Mouse (Mus musculus) lung, postnatal 4 days (tissue): Measurements from ENCODE around the gene Ptgr2.
"Not testable (repeated sequence)": the region's sequence is repeated elsewhere in the genome, so short reads cannot be mapped to it uniquely, and the experiment has no call there.

Experiments
- DNase-seq, 2 experiments: peaks; one replicate each; pipeline ENCODE4 v3.0.0; 2021

Gene Ptgr2

GRCm38 (mm10) chr12:84311306-84311705, 26.3 kb downstream of the Ptgr2 start:
- DNase-seq, result no peak

GRCm38 (mm10) chr12:84316006-84316405, 31.0 kb downstream of the Ptgr2 start:
- DNase-seq, result no peak

- DNase-seq, result peak; percentile 89
Measured at GRCm38 (mm10) chr12:84316721-84317621, 31.9 kb downstream of the Ptgr2 start, which contains the start of gene Zfp410. Gene Zfp410, plus strand, starts transcription at chr12:84316852.

GRCm38 (mm10) chr12:84327111-84327512, 42.1 kb downstream of the Ptgr2 start:
- DNase-seq, result peak; percentile 10 to 25

GRCm38 (mm10) chr12:84336963-84337625, 52.1 kb downstream of the Ptgr2 start:
- no peak for DNase-seq

- peak; percentile 39 to 50 for DNase-seq
Measured at GRCm38 (mm10) chr12:84347192-84347591, 62.2 kb downstream of the Ptgr2 start.

GRCm38 (mm10) chr12:84358699-84359098, 73.7 kb downstream of the Ptgr2 start:
- not testable (repeated sequence) for DNase-seq

- DNase-seq, result peak; percentile 93 to 95
Measured at GRCm38 (mm10) chr12:84361555-84362489, 76.8 kb downstream of the Ptgr2 start, which contains the start of the genes Coq6 and Fam161b. Gene Coq6, plus strand, starts transcription at chr12:84361657. Gene Fam161b, minus strand, starts transcription at chr12:84361833.

GRCm38 (mm10) chr12:84362872-84363271, 77.8 kb downstream of the Ptgr2 start:
- no peak for DNase-seq

GRCm38 (mm10) chr12:84364291-84364690, 79.3 kb downstream of the Ptgr2 start:
- no peak for DNase-seq

GRCm38 (mm10) chr12:84365137-84365536, 80.1 kb downstream of the Ptgr2 start:
- no peak for DNase-seq
